Mouse (Mus musculus) ES-CJ7 (cell line): Measurements from ENCODE around the gene Ndufv1.
"Not testable (repeated sequence)": the region's sequence is repeated elsewhere in the genome, so short reads cannot be mapped to it uniquely, and the experiment has no call there.

Experiments used
- DNase-seq: peaks from one replicate; pipeline ENCODE4 v3.0.0; 2011; ENCODE audit warnings: low read depth, low spot score

Gene Ndufv1

DNA sequence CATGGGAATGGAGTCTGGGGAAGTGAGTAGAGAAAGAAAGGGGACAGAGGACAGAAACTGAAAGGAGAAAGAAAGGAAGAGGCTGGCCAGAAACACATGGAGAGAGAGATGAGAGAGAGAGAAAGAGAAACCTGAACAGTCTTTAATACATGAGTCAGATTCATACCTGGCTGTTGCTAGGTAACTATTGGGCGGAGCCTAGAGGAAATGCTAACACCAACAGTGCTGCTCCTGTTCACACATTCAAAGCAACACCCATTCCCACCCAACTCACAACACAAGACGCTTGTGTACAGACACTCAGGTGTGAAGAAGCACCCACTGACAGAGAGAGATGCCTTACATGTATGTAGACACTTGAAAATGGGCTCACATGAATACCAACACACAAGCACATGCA, 36.7 kb downstream of the Ndufv1 start:
- no peak for DNase-seq

DNA sequence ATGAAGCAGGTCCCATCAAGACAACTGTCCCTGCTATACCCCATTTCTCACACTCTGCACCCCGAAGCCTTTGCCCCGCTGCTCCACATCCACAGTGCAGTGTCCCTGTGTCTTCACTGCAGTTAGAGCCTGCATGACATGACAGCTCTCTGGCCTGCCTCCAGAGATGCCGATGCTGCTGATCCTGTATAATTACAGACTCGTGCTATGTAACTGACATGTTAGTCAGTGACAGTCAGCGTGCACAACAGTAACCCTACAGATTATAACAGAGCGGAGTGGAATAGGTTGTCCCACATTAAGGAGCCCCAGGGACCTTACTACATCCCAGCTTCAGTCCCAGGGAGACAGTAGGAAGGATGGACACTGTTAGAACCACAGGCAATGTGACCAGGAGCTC, 38.0 kb downstream of the Ndufv1 start:
- not testable (repeated sequence) for DNase-seq

GRCm38 (mm10) chr19:3972229-3972628, 40.4 kb downstream of the Ndufv1 start, which contains the start of gene Aldh3b2:
Gene Aldh3b2 (plus strand): TSS chr19:3972328.
- peak; percentile 36 for DNase-seq

DNA sequence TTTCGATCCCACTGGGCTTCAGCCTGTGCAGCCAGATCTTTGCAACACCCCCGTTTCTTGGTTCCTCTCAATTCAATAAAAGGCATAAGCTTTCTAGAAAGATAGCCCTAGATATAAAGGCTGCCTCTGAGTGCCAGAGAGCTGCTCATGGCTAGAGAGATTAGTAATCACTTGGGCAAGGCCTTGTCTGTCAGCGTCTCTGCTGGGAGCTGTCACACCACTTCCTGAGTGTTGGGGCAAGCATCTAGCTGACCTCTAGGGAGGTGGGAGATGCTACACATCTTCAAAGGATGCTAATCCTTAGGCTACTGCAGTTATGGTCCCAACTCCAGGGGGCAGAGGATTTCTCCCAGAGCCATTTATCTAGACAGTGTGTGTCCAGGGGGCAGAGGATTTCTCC, 45.3 kb downstream of the Ndufv1 start:
- DNase-seq = no peak

DNA sequence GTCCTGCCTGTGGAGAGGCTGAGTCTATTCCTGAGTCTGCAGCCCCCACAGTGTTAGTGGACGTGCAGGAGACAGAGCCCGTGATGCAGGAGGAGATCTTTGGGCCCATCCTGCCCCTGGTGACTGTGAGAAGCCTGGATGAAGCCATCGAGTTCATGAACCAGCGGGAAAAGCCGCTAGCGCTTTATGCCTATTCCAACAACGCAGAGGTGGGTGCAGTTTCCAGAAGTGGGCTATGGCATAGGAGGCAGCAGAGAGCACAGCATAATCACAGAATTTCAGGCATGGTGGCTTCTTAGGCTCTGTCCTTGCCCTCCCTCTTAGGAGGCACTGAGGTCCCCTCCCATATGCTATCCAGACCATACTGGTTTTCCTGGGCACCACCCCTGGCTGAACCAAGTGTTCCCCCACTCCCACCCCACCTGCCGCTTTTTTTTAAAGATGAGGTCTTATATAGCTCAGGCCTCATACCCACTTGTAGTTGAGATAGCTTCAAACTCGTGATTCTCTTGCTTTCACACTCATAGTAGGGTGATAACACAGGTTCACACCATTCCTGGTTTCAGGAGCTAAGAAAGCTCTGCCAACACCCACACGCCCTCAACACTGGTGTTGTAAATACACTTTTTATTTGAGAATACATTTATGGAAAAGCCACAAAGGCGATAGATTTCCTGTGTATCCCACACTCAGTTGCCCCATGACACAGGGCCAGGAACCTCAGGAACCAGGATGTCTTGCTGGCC, 46.1 kb downstream of the Ndufv1 start:
- peak; percentile 52 for DNase-seq

DNA sequence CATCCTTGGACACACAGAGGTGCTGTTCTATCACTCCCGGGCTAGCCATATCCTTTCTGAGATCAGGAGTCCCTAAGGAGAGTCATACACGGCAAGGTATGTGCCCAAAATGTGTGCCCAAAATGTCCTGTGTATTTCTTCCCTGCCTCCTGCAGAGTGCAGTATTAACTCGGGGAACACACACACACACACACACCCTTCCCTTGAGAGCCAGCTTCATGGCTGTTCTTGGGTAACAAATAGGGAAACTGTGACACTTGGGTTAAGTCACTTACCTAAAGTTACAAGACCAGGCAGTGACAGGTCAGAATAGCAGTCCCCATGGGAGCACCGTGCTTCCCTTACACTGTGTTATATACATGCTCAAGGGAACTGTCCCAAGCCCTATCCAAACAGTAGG, 48.6 kb downstream of the Ndufv1 start:
- no peak for DNase-seq

DNA sequence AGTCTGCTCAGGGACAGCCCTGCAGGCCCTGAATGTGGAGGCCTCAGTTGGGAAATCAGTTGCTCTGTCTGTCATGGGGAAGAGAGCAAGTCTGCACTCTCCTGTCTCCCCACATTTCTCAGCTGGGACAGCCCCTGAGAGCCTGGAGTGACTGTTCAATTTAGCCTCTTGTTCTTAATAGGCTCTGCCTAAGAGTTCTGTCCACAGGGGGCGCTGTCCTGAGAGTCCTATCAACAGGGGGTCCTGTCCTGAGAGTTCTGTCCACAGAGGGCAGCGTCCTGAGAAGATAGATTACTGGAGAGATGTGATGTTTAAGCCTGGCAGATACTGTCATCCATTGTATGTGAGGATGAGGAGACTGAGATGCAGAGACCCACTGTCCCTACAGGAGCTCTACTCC, 50.1 kb downstream of the Ndufv1 start:
- peak; percentile 58 for DNase-seq

DNA sequence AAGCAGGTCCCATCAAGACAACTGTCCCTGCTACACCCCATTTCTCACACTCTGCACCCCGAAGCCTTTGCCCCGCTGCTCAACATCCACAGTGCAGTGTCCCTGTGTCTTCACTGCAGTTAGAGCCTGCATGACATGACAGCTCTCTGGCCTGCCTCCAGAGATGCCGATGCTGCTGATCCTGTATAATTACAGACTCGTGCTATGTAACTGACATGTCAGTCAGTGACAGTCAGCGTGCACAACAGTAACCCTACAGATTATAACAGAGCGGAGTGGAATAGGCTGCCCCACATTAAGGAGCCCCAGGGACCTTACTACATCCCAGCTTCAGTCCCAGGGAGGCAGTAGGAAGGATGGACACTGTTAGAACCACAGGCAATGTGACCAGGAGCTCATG, 50.8 kb downstream of the Ndufv1 start:
- DNase-seq = not testable (repeated sequence)

- no peak for DNase-seq
These were observed 52.4 kb downstream of the Ndufv1 start for GRCm38 (mm10) chr19:3960211-3960610.

- DNase-seq = no peak
These were observed 53.6 kb downstream of the Ndufv1 start for GRCm38 (mm10) chr19:3959030-3959429.

DNA sequence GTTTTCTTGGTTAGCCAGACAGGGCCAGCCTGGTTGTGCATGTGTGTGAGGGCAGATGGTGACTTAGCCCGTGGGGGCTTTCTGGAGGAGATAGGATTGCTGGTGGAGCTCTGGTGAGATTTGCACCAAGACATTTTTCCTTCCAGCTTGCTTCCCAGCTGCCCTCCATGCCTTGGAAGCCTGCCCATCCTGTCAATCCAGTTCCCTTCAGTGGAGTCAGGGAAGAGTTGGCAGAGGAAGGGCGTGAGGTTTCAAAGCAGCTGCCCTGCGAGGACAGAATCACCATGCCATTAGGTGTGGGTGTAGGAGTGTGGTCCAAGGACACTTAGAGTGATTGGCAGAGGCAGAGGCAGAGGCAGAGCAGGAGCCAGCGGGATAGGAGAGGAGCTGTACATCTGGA, 54.1 kb downstream of the Ndufv1 start, which contains the start of gene Aldh3b3:
Gene Aldh3b3, plus strand, starts transcription at position 176 of the 400 bp plus-strand sequence.
- no peak for DNase-seq
